Comparison of ENCODE assay signal across 22 mouse cellular contexts in genomic region chr7:100274507-100274906, GRCm38 (mm10). TPM values are rescaled to one million over a fixed set of nuclear protein-coding genes. Genes with fewer than 3 reads are reported as not detected.
"Had no signal": no experiment of that assay in that cellular context is flagged by ENCODE, and none has a peak within 500 bp of the region (broad histone marks: within the 10 kb centered on the region; RNA-seq: fewer than 3 reads in every experiment).

No protein-coding gene starts in this region.

- H3K9ac ChIP-seq: liver, embryonic 13.5 days; lung, embryonic 15.5 days; midbrain, embryonic 13.5 days; midbrain, embryonic 15.5 days; neural tube, embryonic 13.5 days; neural tube, embryonic 15.5 days had no signal

- H3K4me3 ChIP-seq: liver, embryonic 13.5 days; lung, embryonic 15.5 days; megakaryocyte, embryonic 14.5 days; midbrain, embryonic 10.5 days; midbrain, embryonic 13.5 days; midbrain, embryonic 15.5 days; myocyte; neural tube, embryonic 13.5 days; neural tube, embryonic 15.5 days had no signal

- H3K4me2 ChIP-seq: liver, embryonic 13.5 days; lung, embryonic 15.5 days; midbrain, embryonic 13.5 days; midbrain, embryonic 15.5 days; neural tube, embryonic 13.5 days; neural tube, embryonic 15.5 days had no signal

- ATAC-seq: lung, postnatal 0 days; midbrain, embryonic 13.5 days; midbrain, embryonic 15.5 days had no signal

- H3K27me3 ChIP-seq: liver, embryonic 13.5 days; lung, embryonic 15.5 days; megakaryocyte, embryonic 14.5 days; midbrain, embryonic 13.5 days; midbrain, embryonic 15.5 days; neural tube, embryonic 13.5 days; neural tube, embryonic 15.5 days had no signal

- H3K9me3 ChIP-seq: liver, embryonic 13.5 days; lung, embryonic 15.5 days; megakaryocyte, embryonic 14.5 days; midbrain, embryonic 10.5 days; midbrain, embryonic 13.5 days; midbrain, embryonic 15.5 days; neural tube, embryonic 13.5 days; neural tube, embryonic 15.5 days had no signal

- H3K27ac ChIP-seq: liver, embryonic 13.5 days; lung, embryonic 15.5 days; midbrain, embryonic 10.5 days; midbrain, embryonic 13.5 days; midbrain, embryonic 15.5 days; neural tube, embryonic 13.5 days; neural tube, embryonic 15.5 days had no signal

- DNase-seq: liver, embryonic 13.5 days; lung, adult 2 months; lung, postnatal 14 days; lung, postnatal 36 days; retina, postnatal 1 day; right cerebral cortex, adult 18-20 months; right cerebral cortex, postnatal 25 days; right cerebral cortex, postnatal 4 days; spleen, adult 18-20 months; thymus, adult 18-20 months; thymus, postnatal 14 days; thymus, postnatal 36 days had no signal

- H3K4me1 ChIP-seq: liver, embryonic 13.5 days; lung, embryonic 15.5 days; megakaryocyte, embryonic 14.5 days; midbrain, embryonic 10.5 days; midbrain, embryonic 13.5 days; midbrain, embryonic 15.5 days; neural tube, embryonic 13.5 days; neural tube, embryonic 15.5 days had no signal

RNA-seq across cellular contexts. Expression of gene P4ha3, which starts 10.8 kb away (rescaled TPM):
- total RNA-seq: liver, adult 2 months had no signal
